Mouse (Mus musculus): ENCODE results near the gene Sv2c. TPM values are rescaled to one million over a fixed set of nuclear protein-coding genes. Genes with fewer than 3 reads are reported as not detected.

Sv2c gene
- 44.9 and 47.3 TPM in 2 replicates for polyA plus RNA-seq (2012; rRNA removed)

GRCm38 (mm10) chr13:96132401-96132816 is at the start of gene Sv2c:
TSS of gene Sv2c (minus strand) at chr13:96132577.
- H3K27ac ChIP-seq (ENCODE audit: insufficient read depth, low read length) = peak within 1 kb of the TSS; percentile 80; the same call in 1 of the 2 replicates
- H3K4me1 ChIP-seq (ENCODE audit: control insufficient read depth, insufficient read depth, low read length) = no peaks in the 10 kb centered on the region; the same call in 1 of the 2 replicates
- peak within 1 kb of the TSS; percentile 80 for H3K4me3 ChIP-seq (replicated peaks; ENCODE audit: insufficient read depth, low read depth, low read length)
- WGBS = under 1% methylated on average over 43 of the region's 44 CpGs
- DNase-seq = peak; percentile 50 to 60
- no peak for TF ChIP-seq CTCF (IDR thresholded peaks at IDR 0.05; ENCODE audit: borderline replicate concordance, insufficient read depth, low read depth, low read length)
- TF ChIP-seq POLR2A (IDR thresholded peaks at IDR 0.05; ENCODE audit: borderline replicate concordance, insufficient read depth, low read length) = no peak
- no peaks in the 10 kb centered on the region for H3K27me3 ChIP-seq (ENCODE audit: control insufficient read depth, insufficient read depth, low read length)

- no peaks in the 10 kb centered on the region; the same call in 1 of the 2 replicates for H3K4me1 ChIP-seq (ENCODE audit: control insufficient read depth, insufficient read depth, low read length)
- H3K27ac ChIP-seq (ENCODE audit: insufficient read depth, low read length) = no peak overlapping the region
- DNase-seq = no peak
- 35% methylated on average over 13 of the region's 13 CpGs for WGBS
- no peak overlapping the region for H3K4me3 ChIP-seq (replicated peaks; ENCODE audit: insufficient read depth, low read depth, low read length)
- no peak for TF ChIP-seq CTCF (IDR thresholded peaks at IDR 0.05; ENCODE audit: borderline replicate concordance, insufficient read depth, low read depth, low read length)
- no peak for TF ChIP-seq POLR2A (IDR thresholded peaks at IDR 0.05; ENCODE audit: borderline replicate concordance, insufficient read depth, low read length)
- no peaks in the 10 kb centered on the region for H3K27me3 ChIP-seq (ENCODE audit: control insufficient read depth, insufficient read depth, low read length)
Measured at GRCm38 (mm10) chr13:96180671-96181161, 48.3 kb upstream of the Sv2c start.

GRCm38 (mm10) chr13:96175591-96176212 is 43.3 kb upstream of the Sv2c start:
- Histone ChIP-seq H3K27ac (ENCODE audit: insufficient read depth, low read length) (no peak overlapping the region), H3K27me3 (ENCODE audit: control insufficient read depth, insufficient read depth, low read length) (no peaks in the 10 kb centered on the region), H3K4me1 (ENCODE audit: control insufficient read depth, insufficient read depth, low read length) (peaks cover 6% of the 10 kb centered on the region; the same call in 1 of the 2 replicates), H3K4me3 (replicated peaks; ENCODE audit: insufficient read depth, low read depth, low read length) (peak overlapping the region; percentile 16)
- WGBS = 4% methylated on average over 8 of the region's 8 CpGs
- TF ChIP-seq CTCF (IDR thresholded peaks at IDR 0.05; ENCODE audit: borderline replicate concordance, insufficient read depth, low read depth, low read length) = no peak
- TF ChIP-seq POLR2A (IDR thresholded peaks at IDR 0.05; ENCODE audit: borderline replicate concordance, insufficient read depth, low read length) = no peak
- DNase-seq = peak; percentile 92 to 97

- Histone ChIP-seq H3K4me1 (ENCODE audit: control insufficient read depth, insufficient read depth, low read length) (peaks cover 6% of the 10 kb centered on the region; the same call in 1 of the 2 replicates), H3K4me3 (replicated peaks; ENCODE audit: insufficient read depth, low read depth, low read length) (no peak overlapping the region), H3K27me3 (ENCODE audit: control insufficient read depth, insufficient read depth, low read length) (no peaks in the 10 kb centered on the region), H3K27ac (ENCODE audit: insufficient read depth, low read length) (no peak overlapping the region)
- WGBS = 72% methylated on average over 3 of the region's 3 CpGs
- DNase-seq = no peak
- TF ChIP-seq CTCF (IDR thresholded peaks at IDR 0.05; ENCODE audit: borderline replicate concordance, insufficient read depth, low read depth, low read length) = no peak
- TF ChIP-seq POLR2A (IDR thresholded peaks at IDR 0.05; ENCODE audit: borderline replicate concordance, insufficient read depth, low read length) = no peak
Measured at GRCm38 (mm10) chr13:96173686-96174085, 41.3 kb upstream of the Sv2c start.

- Histone ChIP-seq H3K27ac (ENCODE audit: insufficient read depth, low read length) (no peak overlapping the region), H3K4me1 (ENCODE audit: control insufficient read depth, insufficient read depth, low read length) (peaks cover 6% of the 10 kb centered on the region; the same call in 1 of the 2 replicates), H3K4me3 (replicated peaks; ENCODE audit: insufficient read depth, low read depth, low read length) (no peak overlapping the region), H3K27me3 (ENCODE audit: control insufficient read depth, insufficient read depth, low read length) (no peaks in the 10 kb centered on the region)
- no peak for DNase-seq
- 97% methylated on average over 3 of the region's 3 CpGs for whole genome bisulfite sequencing
- TF ChIP-seq CTCF (IDR thresholded peaks at IDR 0.05; ENCODE audit: borderline replicate concordance, insufficient read depth, low read depth, low read length) = no peak
- TF ChIP-seq POLR2A (IDR thresholded peaks at IDR 0.05; ENCODE audit: borderline replicate concordance, insufficient read depth, low read length) = no peak
Measured at GRCm38 (mm10) chr13:96172290-96172689, 39.9 kb upstream of the Sv2c start.

- DNase-seq = no peak
- TF ChIP-seq CTCF (IDR thresholded peaks at IDR 0.05; ENCODE audit: borderline replicate concordance, insufficient read depth, low read depth, low read length) (no peak), POLR2A (IDR thresholded peaks at IDR 0.05; ENCODE audit: borderline replicate concordance, insufficient read depth, low read length) (no peak)
- WGBS = 73% methylated on average over 11 of the region's 11 CpGs
- no peak overlapping the region for H3K4me3 ChIP-seq (replicated peaks; ENCODE audit: insufficient read depth, low read depth, low read length)
- no peak overlapping the region for H3K27ac ChIP-seq (ENCODE audit: insufficient read depth, low read length)
- no peaks in the 10 kb centered on the region for H3K4me1 ChIP-seq (ENCODE audit: control insufficient read depth, insufficient read depth, low read length)
- no peaks in the 10 kb centered on the region for H3K27me3 ChIP-seq (ENCODE audit: control insufficient read depth, insufficient read depth, low read length)
Measured at GRCm38 (mm10) chr13:96168991-96169665, 36.8 kb upstream of the Sv2c start.

GRCm38 (mm10) chr13:96166593-96166992 is 34.2 kb upstream of the Sv2c start:
- no peaks in the 10 kb centered on the region for H3K27me3 ChIP-seq (ENCODE audit: control insufficient read depth, insufficient read depth, low read length)
- no peak for DNase-seq
- WGBS = 58% methylated on average over 2 of the region's 2 CpGs
- H3K27ac ChIP-seq (ENCODE audit: insufficient read depth, low read length) = no peak overlapping the region
- H3K4me3 ChIP-seq (replicated peaks; ENCODE audit: insufficient read depth, low read depth, low read length) = no peak overlapping the region
- no peaks in the 10 kb centered on the region for H3K4me1 ChIP-seq (ENCODE audit: control insufficient read depth, insufficient read depth, low read length)
- TF ChIP-seq POLR2A (IDR thresholded peaks at IDR 0.05; ENCODE audit: borderline replicate concordance, insufficient read depth, low read length) (no peak), CTCF (IDR thresholded peaks at IDR 0.05; ENCODE audit: borderline replicate concordance, insufficient read depth, low read depth, low read length) (no peak)

All from cerebellum, adult 2 months (tissue).